Mouse (Mus musculus) kidney, embryonic 14.5 days (tissue): ENCODE data around the gene Csnk2a2. TPM values are rescaled to one million over a fixed set of nuclear protein-coding genes. Genes with fewer than 3 reads are reported as not detected.

Experiments
- ATAC-seq: fragments of 200-750 bp; cut with Nextera tagmentation; 2 replicates; pipeline ENCODE4 v1.8.0; 2017; ENCODE audit warnings: moderate number of reproducible peaks, mild to moderate bottlenecking, moderate TSS enrichment, moderate library complexity; ENCODE audit not compliant: low FRiP score, low TSS enrichment
- H3K27ac ChIP-seq: fragments of 300-500 bp; sonication (generic); 2 replicates; pipeline ENCODE4 v1.5.1; 2014; ENCODE audit warnings: low read depth, mild to moderate bottlenecking, low read length, moderate library complexity, mixed read lengths
- H3K27me3 ChIP-seq: fragments of 300-500 bp; sonication (generic); 2 replicates; pipeline ENCODE4 v1.6.1; 2014; ENCODE audit warnings: mild to moderate bottlenecking, low read length; ENCODE audit not compliant: control insufficient read depth, insufficient read depth
- H3K36me3 ChIP-seq: fragments of 300-500 bp; sonication (generic); 2 replicates; pipeline ENCODE4 v1.6.1; 2014; ENCODE audit warnings: low read length, mixed read lengths; ENCODE audit not compliant: control insufficient read depth, insufficient read depth
- H3K4me1 ChIP-seq: fragments of 300-500 bp; sonication (generic); 2 replicates; pipeline ENCODE4 v1.6.1; 2014; ENCODE audit warnings: low read length, mixed read lengths; ENCODE audit not compliant: control insufficient read depth, insufficient read depth
- H3K4me2 ChIP-seq: fragments of 300-500 bp; sonication (generic); replicated peaks from 2 replicates; pipeline ENCODE4 v1.6.1; 2014; ENCODE audit warnings: low read depth, mild to moderate bottlenecking, low read length
- H3K4me3 ChIP-seq: fragments of 300-500 bp; sonication (generic); 2 replicates; pipeline ENCODE4 v1.5.1; 2014; ENCODE audit warnings: mild to moderate bottlenecking, low read length
- H3K9ac ChIP-seq: fragments of 300-500 bp; sonication (generic); 2 replicates; pipeline ENCODE4 v1.6.1; 2014; ENCODE audit warnings: low read depth, mild to moderate bottlenecking, low read length, moderate library complexity
- H3K9me3 ChIP-seq: fragments of 300-500 bp; sonication (generic); 2 replicates; pipeline ENCODE4 v1.6.1; 2016; ENCODE audit warnings: low read length; ENCODE audit not compliant: control insufficient read depth
- WGBS: fragments of 180-500 bp; shearing (Covaris S2); extraction: QIAGEN DNeasy Blood & Tissue Kit; methylation state at CpG from one replicate; pipeline ENCODE4 v1.1.7; 2014; 5-methylcytosine and 5-hydroxymethylcytosine counted together
- polyA plus RNA-seq: library from polyadenylated mRNA; unstranded; fragments of >200 nt; fragmentation: Nextera tagmentation; extraction: Ambion mirVana; gene quantifications from 2 replicates; pipeline ENCODE4 v1.2.1, GENCODE M21; 2014

Gene Csnk2a2
- polyA plus RNA-seq, 1 experiment from 2014 or later = 20.7 TPM

GRCm38 (mm10) chr8:95411309-95411972, 78.4 kb downstream of the Csnk2a2 start:
- Histone ChIP-seq H3K27ac (no peak overlapping the region), H3K27me3 (no peaks in the 10 kb centered on the region)

GRCm38 (mm10) chr8:95409518-95409917, 80.3 kb downstream of the Csnk2a2 start:
- 65% methylated on average over 5 of the region's 5 CpGs for WGBS

More at GRCm38 (mm10) chr8:95411309-95411972, 78.4 kb downstream of the Csnk2a2 start:
- Histone ChIP-seq H3K4me1 (no peaks in the 10 kb centered on the region), H3K4me3 (no peak overlapping the region), H3K36me3 (no peaks in the 10 kb centered on the region), H3K4me2 (no peak overlapping the region), H3K9me3 (no peaks in the 10 kb centered on the region), H3K9ac (no peak overlapping the region; the same call in 1 of the 2 replicates)
- ATAC-seq = 0 out of 2 replicates have a peak, but pooled peaks have one; percentile 55
- whole genome bisulfite sequencing = 46% methylated on average over 10 of the region's 10 CpGs

GRCm38 (mm10) chr8:95401091-95401490, 88.7 kb downstream of the Csnk2a2 start:
- Histone ChIP-seq H3K4me3 (no peak overlapping the region), H3K9me3 (no peaks in the 10 kb centered on the region), H3K4me1 (no peaks in the 10 kb centered on the region), H3K4me2 (no peak overlapping the region), H3K9ac (no peak overlapping the region), H3K36me3 (no peaks in the 10 kb centered on the region), H3K27me3 (no peaks in the 10 kb centered on the region), H3K27ac (no peak overlapping the region)
- ATAC-seq = no peak
- WGBS = 89% methylated on average over 7 of the region's 7 CpGs

More at GRCm38 (mm10) chr8:95409518-95409917, 80.3 kb downstream of the Csnk2a2 start:
- Histone ChIP-seq H3K27me3 (no peaks in the 10 kb centered on the region), H3K4me2 (no peak overlapping the region), H3K36me3 (no peaks in the 10 kb centered on the region), H3K4me1 (no peaks in the 10 kb centered on the region), H3K4me3 (no peak overlapping the region), H3K9ac (no peak overlapping the region), H3K9me3 (no peaks in the 10 kb centered on the region), H3K27ac (no peak overlapping the region)
- ATAC-seq = no peak

GRCm38 (mm10) chr8:95399131-95399530, 90.7 kb downstream of the Csnk2a2 start:
- no peak for ATAC-seq
- Histone ChIP-seq H3K36me3 (no peaks in the 10 kb centered on the region), H3K9ac (no peak overlapping the region), H3K27ac (no peak overlapping the region), H3K9me3 (no peaks in the 10 kb centered on the region), H3K4me2 (no peak overlapping the region), H3K4me3 (no peak overlapping the region), H3K27me3 (no peaks in the 10 kb centered on the region), H3K4me1 (0 out of 2 replicates have a peak, but pooled peaks cover 5% of the 10 kb centered on the region)
- 89% methylated on average over 7 of the region's 9 CpGs for WGBS

- Histone ChIP-seq H3K9me3 (no peaks in the 10 kb centered on the region), H3K27ac (no peak overlapping the region), H3K27me3 (no peaks in the 10 kb centered on the region), H3K4me3 (no peak overlapping the region), H3K4me2 (no peak overlapping the region), H3K36me3 (no peaks in the 10 kb centered on the region), H3K9ac (no peak overlapping the region), H3K4me1 (0 out of 2 replicates have a peak, but pooled peaks cover 5% of the 10 kb centered on the region)
- no peak for ATAC-seq
- 58% methylated on average over 5 of the region's 5 CpGs for WGBS
These were observed 92.6 kb downstream of the Csnk2a2 start for GRCm38 (mm10) chr8:95397201-95397600.

GRCm38 (mm10) chr8:95396752-95397151, 93.1 kb downstream of the Csnk2a2 start:
- H3K9ac ChIP-seq = no peak overlapping the region
- no peaks in the 10 kb centered on the region for H3K36me3 ChIP-seq
- no peak overlapping the region for H3K4me3 ChIP-seq
- H3K4me2 ChIP-seq = no peak overlapping the region
- no peak overlapping the region for H3K27ac ChIP-seq
- WGBS = 29% methylated on average over 11 of the region's 11 CpGs
- H3K4me1 ChIP-seq = 0 out of 2 replicates have a peak, but pooled peaks cover 5% of the 10 kb centered on the region
- no peak; the same call in 1 of the 2 replicates for ATAC-seq
- no peaks in the 10 kb centered on the region for H3K9me3 ChIP-seq
- no peaks in the 10 kb centered on the region for H3K27me3 ChIP-seq

Other genes starting within 250 kb of the Csnk2a2 start
- gene Cngb1, start 183.5 kb downstream of the Csnk2a2 start, polyA plus RNA-seq = 0.60 and 1.2 TPM in 2 replicates
- 0.43 TPM in 1 of 2 replicates, not detected in the other for gene Tepp, start 179.5 kb downstream of the Csnk2a2 start, polyA plus RNA-seq
- 6.6 and 8.7 TPM in 2 replicates for gene Zfp319, start 158.1 kb downstream of the Csnk2a2 start, polyA plus RNA-seq
- 43.4 and 50.9 TPM in 2 replicates for gene Usb1, start 157.8 kb downstream of the Csnk2a2 start, polyA plus RNA-seq
- 10.9 and 16.1 TPM in 2 replicates for gene Mmp15, start 137.8 kb downstream of the Csnk2a2 start, polyA plus RNA-seq
- gene Cfap20, start 55.2 kb downstream of the Csnk2a2 start, polyA plus RNA-seq = 164 and 174 TPM in 2 replicates
- 0.70 and 1.0 TPM in 2 replicates for gene Ccdc113, start 44.0 kb upstream of the Csnk2a2 start, polyA plus RNA-seq
- gene Prss54, start 86.3 kb upstream of the Csnk2a2 start, polyA plus RNA-seq = not detected in 2 replicates
- 17.3 and 27.0 TPM in 2 replicates for gene Gins3, start 143.4 kb upstream of the Csnk2a2 start, polyA plus RNA-seq
- 6.7 and 11.4 TPM in 2 replicates for gene Ndrg4, start 186.9 kb upstream of the Csnk2a2 start, polyA plus RNA-seq
- gene Setd6, start 225.8 kb upstream of the Csnk2a2 start, polyA plus RNA-seq = 21.6 and 25.1 TPM in 2 replicates